Mouse (Mus musculus) forebrain, embryonic 14.5 days (tissue): ENCODE data around the gene Kcnb1. TPM values are rescaled to one million over a fixed set of nuclear protein-coding genes. Genes with fewer than 3 reads are reported as not detected.
A peak's percentile ranks its signal among the peaks of the same experiment; 100 is the strongest.

Experiments used
- ATAC-seq: fragments of 200-750 bp; cut with Nextera tagmentation; 2 replicates; pipeline ENCODE4 v1.8.0; 2017; ENCODE audit warnings: mild to moderate bottlenecking, moderate library complexity
- DNase-seq: peaks from one replicate; pipeline ENCODE4 v3.0.0-alpha.2; 2015; ENCODE audit warnings: low spot score
- H3K27ac ChIP-seq: fragments of 300-500 bp; sonication (generic); 2 replicates; pipeline ENCODE4 v1.5.1; 2014; ENCODE audit warnings: low read depth, mild to moderate bottlenecking, control low read depth, low read length, moderate library complexity
- H3K27me3 ChIP-seq: fragments of 300-500 bp; sonication (generic); replicated peaks from 2 replicates; pipeline ENCODE4 v1.6.1; 2014; ENCODE audit warnings: low read length, control low read depth, mixed read lengths; ENCODE audit not compliant: control insufficient read depth, insufficient read depth
- H3K36me3 ChIP-seq: fragments of 300-500 bp; sonication (generic); 2 replicates; pipeline ENCODE4 v1.6.1; 2014; ENCODE audit warnings: low read length, control low read depth; ENCODE audit not compliant: control insufficient read depth, insufficient read depth
- H3K4me1 ChIP-seq: fragments of 300-500 bp; sonication (generic); 2 replicates; pipeline ENCODE4 v1.6.1; 2014; ENCODE audit warnings: antibody characterized with exemption, low read length, control low read depth; ENCODE audit not compliant: control insufficient read depth, insufficient read depth
- H3K4me2 ChIP-seq: fragments of 300-500 bp; sonication (generic); 2 replicates; pipeline ENCODE4 v1.6.1; 2014; ENCODE audit warnings: mild to moderate bottlenecking, control low read depth, low read length
- H3K4me3 ChIP-seq: fragments of 300-500 bp; sonication (generic); 2 replicates; pipeline ENCODE4 v1.5.1; 2014; ENCODE audit warnings: low read depth, low read length, control low read depth
- H3K9ac ChIP-seq: fragments of 300-500 bp; sonication (generic); 2 replicates; pipeline ENCODE4 v1.6.1; 2014; ENCODE audit warnings: mild to moderate bottlenecking, low read length, control low read depth, moderate library complexity
- H3K9me3 ChIP-seq: fragments of 300-500 bp; sonication (generic); replicated peaks from 2 replicates; pipeline ENCODE4 v1.6.1; 2016; ENCODE audit warnings: low read length, control low read depth, mixed read lengths; ENCODE audit not compliant: control insufficient read depth
- WGBS: fragments of 180-500 bp; shearing (Covaris S2); extraction: QIAGEN DNeasy Blood & Tissue Kit; methylation state at CpG from one replicate; pipeline ENCODE4 v1.1.7; 2014; 5-methylcytosine and 5-hydroxymethylcytosine counted together
- polyA plus RNA-seq: library from polyadenylated mRNA; unstranded; fragments of >200 nt; fragmentation: Nextera tagmentation; extraction: Ambion mirVana; gene quantifications from 2 replicates; pipeline ENCODE4 v1.2.1, GENCODE M21; 2014

The Kcnb1 gene
- polyA plus RNA-seq, 1 experiment from 2014 or later = 1.6 TPM

GRCm38 (mm10) chr2:167061381-167062034, 128.4 kb downstream of the Kcnb1 start:
- DNase-seq (no peak), ATAC-seq (no peak)
- Histone ChIP-seq H3K4me2 (peak overlapping the region; percentile 67), H3K4me1 (peaks cover 18% of the 10 kb centered on the region), H3K9me3 (no peaks in the 10 kb centered on the region), H3K9ac (peak overlapping the region; percentile 92), H3K4me3 (peak overlapping the region; percentile 47), H3K36me3 (peaks cover 44% of the 10 kb centered on the region), H3K27ac (no peak overlapping the region), H3K27me3 (no peaks in the 10 kb centered on the region)
- 25% methylated on average over 11 of the region's 11 CpGs for WGBS

DNA sequence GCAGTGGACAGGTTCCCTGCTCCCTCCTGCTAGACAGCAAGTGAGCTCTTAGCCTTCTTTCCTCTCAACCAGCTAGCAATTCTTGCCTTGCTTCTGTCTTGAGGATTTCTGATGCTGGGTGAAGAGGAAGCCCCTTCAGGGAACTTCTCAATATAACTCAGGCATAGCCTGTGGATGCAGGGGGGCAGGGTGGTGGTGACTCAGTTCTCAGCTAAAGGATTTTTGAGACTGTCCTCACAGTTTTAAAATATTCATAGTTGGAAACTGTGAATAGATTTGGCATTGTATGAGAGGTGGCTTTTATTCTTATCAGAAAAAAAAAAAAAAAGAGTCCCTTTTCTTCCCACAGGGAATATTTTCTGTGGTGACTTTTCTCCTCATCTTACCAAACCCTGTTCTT, 129.2 kb downstream of the Kcnb1 start:
- Histone ChIP-seq H3K9ac (peak overlapping the region; percentile 10; the same call in 1 of the 2 replicates), H3K4me2 (no peak overlapping the region; the same call in 1 of the 2 replicates), H3K27me3 (no peaks in the 10 kb centered on the region), H3K27ac (no peak overlapping the region), H3K36me3 (peaks cover 44% of the 10 kb centered on the region), H3K4me1 (peaks cover 18% of the 10 kb centered on the region), H3K9me3 (no peaks in the 10 kb centered on the region), H3K4me3 (no peak overlapping the region)
- ATAC-seq = no peak
- no peak for DNase-seq

DNA sequence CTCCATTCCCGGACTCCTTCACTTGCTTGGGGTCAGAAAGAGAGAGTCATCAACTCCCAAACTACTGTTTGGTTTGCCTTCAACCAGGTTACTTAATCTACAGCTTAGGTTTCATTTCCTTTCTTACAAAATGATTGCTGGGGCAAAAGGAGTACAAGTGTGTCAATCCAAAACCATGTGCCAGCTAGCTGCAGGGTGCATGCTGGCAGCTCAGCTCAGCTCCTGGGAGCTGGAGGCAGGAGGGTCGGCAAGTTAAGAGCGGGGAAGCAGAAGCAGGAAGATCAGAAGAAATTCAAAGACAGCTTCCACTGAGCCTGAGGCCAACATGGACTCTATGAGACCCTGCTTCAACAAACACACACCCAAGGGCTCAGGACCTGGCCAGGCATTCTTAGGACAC, 129.6 kb downstream of the Kcnb1 start:
- Histone ChIP-seq H3K4me1 (peaks cover 18% of the 10 kb centered on the region), H3K4me2 (no peak overlapping the region), H3K27ac (no peak overlapping the region), H3K9ac (peak overlapping the region; percentile 10; the same call in 1 of the 2 replicates), H3K27me3 (no peaks in the 10 kb centered on the region), H3K36me3 (peaks cover 44% of the 10 kb centered on the region), H3K4me3 (no peak overlapping the region), H3K9me3 (no peaks in the 10 kb centered on the region)
- ATAC-seq (no peak), DNase-seq (no peak)
- WGBS = 64% methylated on average over 3 of the region's 3 CpGs

- ATAC-seq = no peak
- H3K27me3 ChIP-seq = no peaks in the 10 kb centered on the region
- no peak overlapping the region for H3K4me3 ChIP-seq
- H3K4me1 ChIP-seq = peaks cover 14% of the 10 kb centered on the region
- 67% methylated on average over 12 of the region's 12 CpGs for WGBS
- no peaks in the 10 kb centered on the region for H3K9me3 ChIP-seq
- H3K9ac ChIP-seq = no peak overlapping the region
- peaks cover 44% of the 10 kb centered on the region for H3K36me3 ChIP-seq
- DNase-seq = no peak
- no peak overlapping the region for H3K27ac ChIP-seq
- no peak overlapping the region for H3K4me2 ChIP-seq
These were observed 130.0 kb downstream of the Kcnb1 start for GRCm38 (mm10) chr2:167059960-167060359.

- peaks cover 44% of the 10 kb centered on the region for H3K36me3 ChIP-seq
- no peak overlapping the region for H3K4me3 ChIP-seq
- DNase-seq = no peak
- no peak overlapping the region for H3K9ac ChIP-seq
- H3K4me2 ChIP-seq = no peak overlapping the region
- no peaks in the 10 kb centered on the region for H3K27me3 ChIP-seq
- no peak overlapping the region for H3K27ac ChIP-seq
- H3K9me3 ChIP-seq = no peaks in the 10 kb centered on the region
- H3K4me1 ChIP-seq = peaks cover 10% of the 10 kb centered on the region
- ATAC-seq = no peak
- WGBS = 39% methylated on average over 8 of the region's 8 CpGs
These were observed 130.4 kb downstream of the Kcnb1 start for GRCm38 (mm10) chr2:167059536-167059935.

DNA sequence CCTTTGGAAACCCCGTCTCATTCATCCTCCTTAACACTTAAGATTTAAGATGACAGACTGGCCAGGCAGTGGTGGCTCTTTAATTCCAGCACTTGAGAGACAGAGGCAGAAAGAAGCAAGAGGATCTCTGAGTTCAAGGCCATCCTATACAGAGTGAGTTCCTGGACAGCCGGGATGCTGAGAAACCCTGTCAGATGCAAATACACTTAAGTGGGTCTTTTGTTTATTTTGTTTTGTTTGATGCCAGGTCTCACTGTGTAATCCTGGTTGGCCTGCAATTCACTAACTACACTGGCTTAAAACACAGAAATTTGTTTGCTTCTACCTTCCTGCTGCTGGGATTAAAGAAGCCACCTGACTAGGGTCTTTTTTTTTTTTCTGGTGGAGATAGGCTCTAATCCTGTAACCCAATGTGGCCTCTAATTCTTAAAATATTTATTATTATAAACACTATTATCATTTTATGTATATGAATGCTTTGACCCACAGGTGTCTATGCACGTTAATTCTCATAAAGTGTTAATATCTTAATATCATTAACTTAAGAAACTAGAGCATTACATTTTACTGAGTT, 131.1 kb downstream of the Kcnb1 start:
- H3K27ac ChIP-seq = no peak overlapping the region
- H3K27me3 ChIP-seq = no peaks in the 10 kb centered on the region
- 59% methylated on average over 3 of the region's 3 CpGs for WGBS
- peaks cover 9% of the 10 kb centered on the region; the same call in 1 of the 2 replicates for H3K4me1 ChIP-seq
- no peaks in the 10 kb centered on the region for H3K9me3 ChIP-seq
- peaks cover 48% of the 10 kb centered on the region for H3K36me3 ChIP-seq
- H3K9ac ChIP-seq = no peak overlapping the region
- H3K4me3 ChIP-seq = no peak overlapping the region
- ATAC-seq (no peak), DNase-seq (no peak)
- no peak overlapping the region for H3K4me2 ChIP-seq

DNA sequence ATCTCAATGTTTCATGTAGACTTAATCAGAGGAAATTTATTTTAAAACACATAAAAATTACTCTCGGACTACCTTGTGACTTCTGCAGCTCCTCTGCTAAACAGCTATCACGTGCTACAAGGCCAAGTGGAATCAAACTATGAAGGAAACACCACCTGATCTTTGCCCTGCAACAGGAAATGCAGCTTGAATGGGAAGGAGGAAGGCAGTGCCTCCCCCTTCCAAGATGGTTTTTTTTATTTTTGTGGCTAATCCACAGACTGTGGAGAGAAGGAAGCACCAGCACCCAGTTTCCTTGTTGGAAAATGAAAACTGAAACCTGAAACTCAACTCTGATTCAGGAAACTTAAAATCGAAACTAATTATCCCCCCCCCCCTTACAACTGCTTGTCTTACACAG, 131.8 kb downstream of the Kcnb1 start:
- DNase-seq = no peak
- H3K4me3 ChIP-seq = no peak overlapping the region
- no peak overlapping the region for H3K27ac ChIP-seq
- peaks cover 12% of the 10 kb centered on the region; the same call in 1 of the 2 replicates for H3K4me1 ChIP-seq
- H3K27me3 ChIP-seq = no peaks in the 10 kb centered on the region
- no peak overlapping the region for H3K9ac ChIP-seq
- H3K4me2 ChIP-seq = no peak overlapping the region
- H3K9me3 ChIP-seq = no peaks in the 10 kb centered on the region
- WGBS = 83% methylated on average over 3 of the region's 3 CpGs
- H3K36me3 ChIP-seq = peaks cover 53% of the 10 kb centered on the region
- no peak for ATAC-seq

DNA sequence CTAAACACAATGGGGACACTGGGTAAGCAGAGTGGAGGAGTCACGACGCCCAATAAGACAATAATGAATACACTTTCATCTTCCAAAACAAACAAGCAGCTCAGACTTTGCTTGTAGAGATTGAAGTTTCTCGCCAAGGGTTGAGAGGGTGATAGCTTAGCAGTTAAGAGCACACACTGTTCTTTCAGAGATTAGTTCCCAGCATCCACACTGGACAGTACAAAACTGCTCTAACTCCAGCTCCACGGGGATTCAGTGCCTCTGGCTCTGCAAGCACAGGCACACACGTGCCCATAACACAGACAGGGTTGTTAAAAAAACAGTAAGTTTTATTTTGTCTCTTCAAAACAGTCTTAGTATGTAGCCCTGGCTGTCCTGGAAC, 133.0 kb downstream of the Kcnb1 start:
- Histone ChIP-seq H3K4me3 (no peak overlapping the region), H3K27me3 (no peaks in the 10 kb centered on the region), H3K9me3 (no peaks in the 10 kb centered on the region), H3K9ac (no peak overlapping the region), H3K36me3 (peaks cover 60% of the 10 kb centered on the region), H3K4me1 (peaks cover 12% of the 10 kb centered on the region; the same call in 1 of the 2 replicates), H3K4me2 (no peak overlapping the region), H3K27ac (no peak overlapping the region)
- no peak for ATAC-seq
- no peak for DNase-seq
- WGBS = 86% methylated on average over 5 of the region's 5 CpGs

- Histone ChIP-seq H3K27me3 (no peaks in the 10 kb centered on the region), H3K4me3 (no peak overlapping the region), H3K36me3 (peaks cover 63% of the 10 kb centered on the region), H3K4me1 (peaks cover 7% of the 10 kb centered on the region; the same call in 1 of the 2 replicates), H3K27ac (no peak overlapping the region), H3K9me3 (no peaks in the 10 kb centered on the region), H3K4me2 (no peak overlapping the region), H3K9ac (no peak overlapping the region)
- DNase-seq = no peak
- ATAC-seq = no peak
- WGBS = 98% methylated on average over 15 of the region's 15 CpGs
These were observed 133.6 kb downstream of the Kcnb1 start for GRCm38 (mm10) chr2:167056210-167056941.
